Mouse (Mus musculus): ENCODE measurements around the gene Tada3. TPM values are rescaled to one million over a fixed set of nuclear protein-coding genes. Genes with fewer than 3 reads are reported as not detected.

Gene Tada3
- total RNA-seq, 2 experiments from 2014 or later: 53.4 to 56.1 TPM

DNA sequence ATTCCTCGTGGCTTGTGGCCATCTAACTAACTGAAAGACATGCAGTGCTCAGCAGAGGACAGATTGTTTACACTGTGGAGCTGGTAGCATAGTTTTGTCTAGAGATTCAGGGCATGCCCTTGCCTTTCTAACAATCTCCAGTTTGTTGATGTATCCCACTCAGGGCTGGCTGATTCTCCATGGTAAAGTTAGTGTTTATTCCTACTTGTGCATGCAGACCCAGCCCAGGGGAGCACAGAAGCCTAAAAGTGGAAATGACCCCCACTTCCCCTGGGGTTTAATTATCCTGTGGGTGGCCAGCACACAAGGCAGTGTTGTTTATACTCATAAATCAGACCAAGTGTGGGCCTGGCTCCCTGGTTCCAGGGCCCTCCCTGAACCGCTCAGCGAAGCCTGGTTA, 8.3 kb upstream of the Tada3 start:
- DNase-seq: no peak

DNA sequence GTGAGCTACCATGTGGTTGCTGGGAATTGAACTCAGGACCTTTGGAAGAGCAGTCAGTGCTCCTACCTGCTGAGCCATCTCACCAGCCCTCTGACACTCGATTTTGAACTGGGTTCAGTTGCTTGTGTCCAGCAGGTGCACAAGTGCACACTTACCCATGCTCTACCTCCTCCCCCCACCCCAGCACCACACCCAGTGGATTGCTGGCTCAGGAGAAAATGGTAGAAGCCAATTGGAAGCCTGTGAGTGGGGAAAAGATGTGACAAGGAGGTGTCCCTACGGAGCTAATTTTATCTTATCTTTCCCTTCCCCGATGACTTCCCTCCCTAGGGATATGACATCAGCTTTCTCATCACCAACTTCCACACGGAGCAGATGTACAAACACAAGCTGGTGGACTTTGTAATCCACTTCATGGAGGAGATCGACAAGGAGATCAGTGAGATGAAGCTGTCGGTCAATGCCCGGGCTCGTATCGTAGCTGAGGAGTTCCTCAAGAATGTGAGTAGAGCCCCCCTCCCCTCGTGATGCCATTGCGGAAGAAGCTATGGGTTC, 7.6 kb upstream of the Tada3 start:
- DNase-seq: no peak

DNA sequence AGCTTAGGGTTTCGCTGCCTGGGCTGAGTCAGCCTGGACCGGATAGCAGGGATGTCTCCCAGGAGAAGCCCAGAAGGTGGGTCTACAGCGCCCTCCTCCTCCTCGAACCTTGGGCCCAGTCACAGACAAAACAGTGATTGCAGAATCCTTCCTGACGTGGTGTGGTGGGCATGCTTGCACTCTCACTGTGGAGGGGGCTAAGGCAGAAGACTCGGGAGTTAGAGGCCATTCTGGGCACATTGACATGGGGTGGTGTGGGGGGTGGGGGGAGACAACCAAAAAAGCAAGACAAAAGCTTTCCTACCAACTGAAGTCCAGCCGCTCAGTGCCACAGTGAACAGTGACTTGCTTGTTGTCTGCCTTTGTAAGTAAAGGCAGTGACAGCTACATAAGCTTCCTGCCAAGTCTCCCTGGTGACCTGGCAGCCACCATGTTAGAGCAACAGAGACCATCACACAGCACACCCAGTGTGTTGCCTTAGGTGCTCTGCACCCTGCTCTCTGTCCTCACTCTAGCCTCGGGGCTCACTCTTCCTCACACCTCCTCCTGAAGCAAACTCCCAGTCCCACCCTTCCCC, 6.8 kb upstream of the Tada3 start:
- DNase-seq: no peak

DNA sequence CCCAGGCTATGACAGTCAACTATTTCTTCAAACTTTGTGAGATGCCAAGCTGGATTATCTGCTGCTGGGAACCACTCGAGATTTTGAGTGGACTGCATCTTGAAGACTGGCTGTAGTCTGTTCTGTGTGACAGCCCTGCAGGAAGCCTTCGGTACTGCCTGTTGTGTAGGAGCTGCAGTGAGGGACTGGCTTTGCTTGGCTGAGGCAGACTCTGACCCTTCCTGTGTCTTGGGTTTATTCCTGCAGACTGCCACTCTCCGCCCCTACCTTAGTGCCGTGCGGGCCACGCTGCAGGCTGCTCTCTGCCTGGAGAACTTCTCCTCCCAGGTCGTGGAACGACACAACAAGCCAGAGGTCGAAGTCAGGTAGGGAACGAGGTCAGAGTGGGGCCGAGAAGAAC, 2.8 kb upstream of the Tada3 start:
- no peak for DNase-seq

DNA sequence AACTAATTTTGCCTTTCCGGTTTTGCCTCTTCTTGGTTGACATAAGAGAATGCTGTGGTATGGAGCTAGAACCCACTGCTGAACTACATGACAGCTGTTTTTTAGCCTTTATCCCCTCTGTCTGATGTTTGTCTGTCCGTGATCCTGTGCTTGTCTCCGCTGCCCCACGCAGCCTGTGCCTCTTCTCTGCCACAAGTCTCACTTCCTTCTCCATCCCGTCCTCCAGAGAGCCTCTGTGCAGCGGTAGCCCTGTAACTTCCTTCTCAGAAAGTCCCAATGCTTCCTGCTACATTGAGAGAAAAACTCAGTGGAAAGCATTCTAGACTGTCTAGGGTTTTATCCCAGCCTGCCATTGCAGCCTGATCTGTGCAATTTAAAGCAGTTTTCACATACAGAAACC, 1.6 kb upstream of the Tada3 start:
- no peak for DNase-seq

DNA sequence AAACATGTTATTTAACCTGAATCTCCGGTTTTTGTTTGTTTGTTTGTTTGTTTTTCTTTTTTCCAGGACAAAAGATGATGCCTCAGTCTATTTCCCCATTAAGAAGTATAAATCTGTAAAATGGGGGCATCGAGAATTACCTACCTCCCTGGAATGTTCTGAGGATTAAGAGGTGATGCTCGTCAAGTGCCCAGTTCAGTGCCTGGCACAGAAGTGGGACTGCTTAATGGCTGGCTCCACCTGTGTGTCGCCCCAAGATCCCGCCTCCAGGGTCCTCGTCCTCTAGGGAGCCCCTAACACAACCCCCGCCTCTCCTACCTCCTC, 549 bp downstream of the Tada3 start:
- DNase-seq: no peak

DNA sequence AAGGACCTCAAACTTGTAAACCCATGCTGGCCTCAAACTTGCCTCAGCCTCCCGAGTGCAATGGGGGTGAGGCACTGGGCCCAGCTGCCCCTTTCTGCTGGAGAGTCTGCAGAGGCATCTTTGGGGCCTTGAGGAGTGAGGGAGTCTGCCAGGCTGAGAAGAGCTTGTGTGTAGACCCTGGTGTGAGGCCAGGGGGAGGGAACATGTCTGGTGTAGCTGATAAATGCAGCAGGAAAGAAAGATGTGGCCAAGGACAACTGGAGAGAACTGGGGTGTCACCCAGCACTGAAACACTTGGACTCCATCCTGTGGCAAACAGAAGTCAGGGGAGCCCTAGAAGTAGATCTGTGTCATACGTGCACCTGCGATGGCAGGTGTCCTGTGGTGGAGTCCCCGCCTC, 4.2 kb downstream of the Tada3 start:
- no peak for DNase-seq

DNA sequence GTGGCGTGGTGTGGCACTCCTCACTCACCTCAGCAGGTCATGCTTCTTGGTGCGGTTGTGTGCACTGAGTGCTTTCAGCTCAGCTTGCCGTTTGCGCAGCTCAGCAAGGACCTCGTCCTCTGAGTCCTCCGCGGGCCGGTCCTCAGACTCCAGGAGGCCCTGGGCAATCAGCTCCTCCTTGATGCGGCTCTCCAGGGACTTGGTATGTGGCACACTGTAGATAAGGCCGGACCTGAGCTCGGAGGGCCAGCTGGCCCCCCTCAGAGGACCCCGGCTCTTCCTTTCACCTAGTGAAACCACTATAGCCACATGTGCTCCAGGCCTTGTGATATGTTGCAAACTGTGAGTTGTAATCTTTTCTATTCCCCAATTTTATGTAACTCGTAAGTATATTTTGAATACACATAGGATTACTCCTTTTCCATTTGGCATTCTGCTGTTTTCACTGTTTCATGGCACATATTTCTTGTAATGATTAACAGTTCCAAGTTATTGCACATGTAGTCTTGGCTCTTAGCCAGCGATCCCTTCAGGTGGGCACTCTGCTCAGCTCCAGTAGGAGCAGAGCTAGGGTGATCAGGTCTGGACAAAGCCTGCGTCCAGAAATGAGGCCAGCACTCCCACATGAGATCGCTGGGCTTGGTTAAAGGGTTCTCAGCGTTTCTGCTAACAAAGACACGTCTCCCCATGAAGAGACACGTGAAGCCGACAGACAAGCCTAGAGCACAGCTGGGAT, 7.3 kb downstream of the Tada3 start:
- no peak for DNase-seq

DNA sequence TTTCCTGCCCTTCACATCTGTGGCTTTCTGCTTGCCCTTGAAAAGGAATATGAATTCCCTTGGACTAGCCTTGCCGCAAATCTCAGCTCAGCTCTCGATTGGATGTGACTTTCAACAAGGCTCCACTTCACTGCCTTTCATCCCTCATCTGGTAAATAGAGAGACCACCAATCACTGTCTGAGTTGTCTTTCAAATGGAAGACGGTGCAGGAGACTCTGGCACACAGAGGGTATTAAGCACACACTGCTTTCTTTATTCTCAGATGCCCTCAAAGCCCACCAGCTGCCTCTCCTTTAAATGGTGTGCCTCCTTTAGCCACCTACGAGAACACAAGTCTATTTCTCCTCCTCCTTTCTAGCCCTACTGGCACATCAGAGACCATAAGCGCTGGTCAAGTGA, 9.1 kb downstream of the Tada3 start:
- no peak for DNase-seq

DNA sequence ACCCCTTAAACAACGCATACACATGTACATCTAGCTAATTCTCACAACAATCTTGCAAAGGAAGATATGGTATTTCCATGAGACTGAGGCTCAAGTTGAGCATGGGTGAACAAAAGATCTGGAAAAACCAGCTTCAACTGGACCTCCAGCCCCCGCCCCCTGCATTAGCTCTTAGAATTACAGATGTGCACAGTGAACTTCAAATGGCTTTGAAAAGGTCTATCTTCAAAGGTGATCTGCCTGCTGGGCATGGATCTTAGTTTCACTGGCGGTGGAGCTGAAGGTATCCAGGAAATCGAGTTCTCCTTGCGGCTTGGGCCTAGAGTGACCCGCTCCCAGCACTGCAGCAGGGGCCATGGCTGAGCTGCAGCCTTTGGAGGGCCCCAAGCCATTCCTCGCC, 9.6 kb downstream of the Tada3 start:
- DNase-seq: no peak

DNA sequence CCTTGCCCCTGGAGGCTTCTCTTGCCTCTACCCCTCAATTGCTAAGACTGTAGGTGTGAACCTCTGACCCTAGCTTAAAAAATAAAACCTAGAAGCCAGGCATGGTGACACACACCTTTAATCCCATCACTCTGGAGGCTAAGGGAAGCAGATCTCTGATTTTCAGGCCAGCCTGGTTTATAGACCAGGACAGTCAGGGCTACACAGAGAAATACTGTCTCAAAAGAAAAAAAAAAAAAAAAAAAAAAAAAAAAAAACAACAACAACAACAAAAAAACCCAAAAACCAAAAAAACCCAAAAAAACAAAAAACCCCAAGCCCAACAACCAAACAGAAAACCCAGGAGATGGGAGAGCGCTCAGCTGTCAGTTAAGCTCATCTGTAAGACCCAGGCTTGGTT, 10.1 kb downstream of the Tada3 start:
- DNase-seq: no peak

DNA sequence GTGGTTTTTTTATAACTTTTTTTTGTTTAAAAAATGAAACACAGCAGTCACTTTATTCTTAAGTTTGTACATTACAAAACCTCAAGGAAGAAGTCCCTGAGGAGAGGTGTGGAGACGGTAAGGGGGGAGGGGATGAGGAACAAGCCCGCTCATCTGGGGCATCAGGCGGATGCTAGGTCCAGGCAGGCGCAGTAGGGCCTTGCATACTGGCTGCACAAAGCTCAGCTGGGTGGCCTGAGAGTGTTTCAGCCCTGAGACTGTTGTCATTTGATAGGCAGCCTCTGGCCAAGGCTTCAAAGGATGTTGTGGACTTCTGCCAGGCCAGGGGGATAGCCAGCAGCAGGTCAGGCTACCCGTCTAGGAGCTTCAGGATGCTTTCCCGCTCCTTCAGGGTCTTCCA, 11.0 kb downstream of the Tada3 start:
- no peak for DNase-seq

DNA sequence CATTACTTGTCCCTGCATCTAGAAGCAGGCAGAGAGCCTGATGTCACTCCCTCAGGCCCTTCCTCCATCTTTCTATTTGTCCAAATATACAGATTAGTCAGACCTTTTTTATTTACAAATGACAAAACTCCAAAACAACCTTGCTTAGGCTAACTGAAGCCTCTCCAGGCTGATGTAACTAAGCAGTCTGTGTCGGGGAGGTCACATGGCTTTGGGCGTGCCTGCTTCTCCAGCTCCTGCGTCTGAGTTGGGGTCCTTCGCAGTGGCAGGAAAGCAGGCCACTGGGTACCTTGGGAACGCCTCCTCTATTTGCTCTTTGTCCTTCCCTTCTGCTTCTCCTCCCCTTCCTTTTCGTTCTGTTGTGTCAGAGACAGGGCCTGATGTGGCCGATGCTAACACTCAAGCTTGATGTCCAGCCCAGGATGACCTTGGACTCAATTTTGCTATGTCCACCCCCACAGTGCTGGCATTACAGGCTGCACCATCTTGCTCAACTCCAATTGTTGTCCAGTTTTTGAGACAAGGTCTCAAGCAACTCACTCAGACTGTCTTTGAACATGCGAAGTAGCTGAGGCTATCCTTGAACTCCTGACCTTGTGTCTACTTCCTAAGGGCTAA, 13.1 kb downstream of the Tada3 start:
- DNase-seq: no peak

DNA sequence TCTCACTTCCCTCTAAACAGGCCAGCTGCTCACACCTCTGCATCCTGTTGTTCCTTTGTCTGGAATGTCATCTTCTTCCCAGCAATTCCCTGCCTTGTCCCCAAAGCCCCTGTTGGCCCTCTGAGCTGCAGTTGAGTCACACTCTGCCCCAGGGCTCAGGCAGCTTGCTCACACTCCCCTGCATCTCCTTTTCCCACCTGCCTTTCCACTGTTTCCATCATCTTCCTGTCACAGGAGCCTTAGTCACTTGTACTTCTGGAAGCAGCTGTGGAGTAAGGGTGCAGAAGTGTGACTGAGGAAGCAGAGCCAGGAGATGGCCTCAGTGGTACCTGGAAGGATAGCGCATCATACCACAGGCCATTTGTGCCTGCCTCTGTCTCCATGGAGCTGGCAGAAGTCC, 15.4 kb downstream of the Tada3 start:
- DNase-seq: no peak

DNA sequence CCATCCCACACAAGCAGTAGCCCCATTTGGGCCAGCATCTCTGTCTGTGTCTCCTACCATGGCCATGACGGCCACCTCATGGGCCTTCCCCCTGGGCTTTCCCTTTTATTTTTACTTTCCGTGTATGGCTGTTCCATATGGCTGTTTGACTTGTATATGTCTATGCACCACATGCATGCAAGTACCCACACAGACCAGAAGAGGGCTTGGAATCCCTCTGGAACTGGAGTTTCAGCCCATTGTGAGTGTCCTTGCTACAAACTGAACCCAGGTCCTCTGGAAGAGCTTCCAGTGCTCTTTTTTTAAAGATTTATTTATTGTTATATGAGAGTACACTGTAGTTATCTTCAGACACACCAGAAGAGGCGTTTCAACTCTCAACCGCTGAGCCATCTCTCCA, 16.2 kb downstream of the Tada3 start:
- DNase-seq: no peak

DNA sequence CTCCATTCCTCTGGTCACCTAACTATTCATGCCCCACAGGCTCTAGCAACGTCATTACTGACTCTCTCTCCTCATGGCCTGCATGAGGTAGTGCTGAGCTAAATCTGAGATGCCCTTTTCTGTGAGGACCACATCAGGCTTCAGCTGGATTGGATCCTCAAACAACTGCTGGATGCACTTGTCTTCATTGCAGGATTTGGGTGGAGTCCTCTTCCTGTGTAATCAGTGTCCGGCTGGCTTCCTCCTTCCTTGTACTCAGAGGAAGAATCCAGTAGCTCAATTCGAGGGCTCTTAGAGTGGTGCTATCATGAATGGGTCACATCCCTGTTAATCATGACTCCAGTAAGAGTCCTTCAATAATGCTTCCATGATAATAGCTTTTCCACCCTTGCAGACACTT, 24.0 kb downstream of the Tada3 start:
- DNase-seq: no peak

DNA sequence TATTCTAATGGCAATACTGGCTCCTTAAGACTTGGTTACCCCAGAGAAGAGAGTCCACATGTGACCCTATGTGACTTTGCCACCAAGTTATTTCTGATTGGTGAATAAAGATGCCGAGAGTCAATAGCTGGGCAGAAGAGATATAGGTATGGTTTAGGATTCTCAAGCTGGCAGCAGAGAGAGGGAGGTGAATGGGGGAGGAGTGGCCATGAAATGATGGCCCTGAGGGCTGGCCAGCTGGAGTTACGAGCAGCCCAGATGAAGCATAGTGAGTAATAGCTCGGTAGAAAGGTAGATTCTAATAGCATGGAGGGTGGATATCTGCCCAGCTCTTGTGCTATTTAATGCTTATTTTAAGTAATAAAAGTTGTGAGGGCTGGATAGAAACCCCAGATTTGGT, 24.9 kb downstream of the Tada3 start:
- DNase-seq: no peak

DNA sequence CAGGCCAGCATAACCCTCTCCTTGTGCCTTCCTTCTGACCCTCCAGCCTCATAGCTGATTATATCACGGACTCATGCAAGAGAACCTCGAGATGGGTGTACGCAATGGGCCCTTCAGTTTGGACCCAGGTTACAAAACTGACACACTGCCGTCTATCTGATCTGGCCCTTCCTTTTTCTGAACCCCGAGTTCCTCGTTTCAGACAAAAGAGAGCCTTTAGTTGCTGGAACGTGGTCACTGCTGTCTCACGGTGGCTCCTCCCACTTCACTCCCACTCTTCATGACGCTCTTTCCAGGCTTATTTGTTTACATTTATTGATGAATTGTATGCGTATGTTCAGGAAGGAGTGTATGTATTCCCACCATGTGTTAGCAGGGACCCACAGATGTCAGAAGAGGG, 26.0 kb downstream of the Tada3 start:
- DNase-seq: no peak

DNA sequence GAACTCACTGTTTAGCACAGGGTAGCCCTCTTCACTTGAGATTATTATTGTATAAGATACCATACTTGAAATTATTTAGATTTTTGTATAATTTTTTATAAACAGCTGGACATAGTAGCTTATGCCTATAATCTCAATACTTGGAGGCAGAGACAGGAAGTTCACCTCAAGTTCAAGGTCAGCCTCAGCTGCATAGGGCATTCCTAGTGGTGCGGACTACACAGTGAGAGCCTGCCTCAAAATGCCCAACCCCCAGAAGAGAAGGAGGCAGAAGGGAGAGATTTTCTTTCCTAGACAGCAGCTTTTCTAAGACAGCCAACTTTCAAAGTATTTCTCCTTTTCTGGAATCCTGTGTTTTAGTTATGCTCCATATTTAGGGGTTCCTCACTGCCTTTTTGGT, 26.5 kb downstream of the Tada3 start:
- DNase-seq: no peak

DNA sequence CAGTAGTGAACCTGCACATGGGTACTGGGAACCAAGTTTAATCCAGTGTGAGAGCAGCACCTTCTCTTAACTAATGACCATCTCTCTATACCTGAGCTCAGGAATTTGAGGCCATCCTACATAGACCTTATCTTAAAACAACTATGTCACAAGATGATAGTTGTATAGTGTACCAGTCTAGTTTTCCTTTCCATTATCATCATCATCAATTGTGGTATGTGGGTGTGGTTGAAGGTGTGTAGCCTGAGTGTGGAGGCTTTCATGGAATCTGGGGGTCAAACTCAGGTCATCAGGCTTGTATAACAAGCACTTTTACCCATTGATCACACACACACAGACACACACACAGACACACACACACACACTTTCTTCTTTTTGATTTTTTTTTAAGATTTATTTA, 27.1 kb downstream of the Tada3 start:
- DNase-seq: no peak

DNA sequence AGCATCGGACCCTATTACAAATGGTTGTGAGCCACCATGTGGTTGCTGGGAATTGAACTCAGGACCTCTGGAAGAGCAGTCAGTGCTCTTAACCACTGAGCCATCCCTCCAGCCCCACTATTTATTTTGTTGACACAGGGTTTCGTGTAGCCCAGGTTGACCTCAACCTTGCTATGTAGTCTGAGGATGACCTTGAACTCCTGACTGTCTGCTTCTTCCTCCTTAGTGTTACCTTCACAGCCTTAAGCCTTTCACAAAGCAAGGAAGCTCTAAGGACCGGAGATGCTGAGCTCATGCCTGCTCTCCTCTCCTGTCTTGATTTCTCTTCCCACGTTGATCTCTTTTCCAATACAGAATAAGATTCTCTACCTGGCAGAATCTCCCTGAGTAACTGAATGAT, 30.8 kb downstream of the Tada3 start:
- no peak for DNase-seq

DNA sequence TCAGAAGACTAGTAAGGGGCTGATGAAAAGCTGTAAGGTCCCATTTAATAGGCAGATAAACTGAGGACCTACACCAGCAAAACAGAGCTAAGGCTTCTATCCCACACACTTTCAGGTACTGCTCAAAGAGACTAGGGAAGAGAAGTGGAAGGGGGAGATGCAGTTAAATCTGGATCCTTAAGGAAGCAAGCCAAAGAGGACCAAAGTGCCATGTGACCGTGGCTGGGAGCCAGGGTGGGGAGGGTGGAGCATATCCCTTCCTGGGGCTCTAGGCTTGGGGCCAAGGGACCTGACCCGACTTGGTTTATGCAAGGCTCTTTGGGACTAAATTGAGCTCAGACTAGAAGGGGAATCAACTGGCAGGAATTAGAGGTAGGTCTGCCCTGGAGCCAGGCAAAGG, 33.4 kb downstream of the Tada3 start:
- DNase-seq: no peak

DNA sequence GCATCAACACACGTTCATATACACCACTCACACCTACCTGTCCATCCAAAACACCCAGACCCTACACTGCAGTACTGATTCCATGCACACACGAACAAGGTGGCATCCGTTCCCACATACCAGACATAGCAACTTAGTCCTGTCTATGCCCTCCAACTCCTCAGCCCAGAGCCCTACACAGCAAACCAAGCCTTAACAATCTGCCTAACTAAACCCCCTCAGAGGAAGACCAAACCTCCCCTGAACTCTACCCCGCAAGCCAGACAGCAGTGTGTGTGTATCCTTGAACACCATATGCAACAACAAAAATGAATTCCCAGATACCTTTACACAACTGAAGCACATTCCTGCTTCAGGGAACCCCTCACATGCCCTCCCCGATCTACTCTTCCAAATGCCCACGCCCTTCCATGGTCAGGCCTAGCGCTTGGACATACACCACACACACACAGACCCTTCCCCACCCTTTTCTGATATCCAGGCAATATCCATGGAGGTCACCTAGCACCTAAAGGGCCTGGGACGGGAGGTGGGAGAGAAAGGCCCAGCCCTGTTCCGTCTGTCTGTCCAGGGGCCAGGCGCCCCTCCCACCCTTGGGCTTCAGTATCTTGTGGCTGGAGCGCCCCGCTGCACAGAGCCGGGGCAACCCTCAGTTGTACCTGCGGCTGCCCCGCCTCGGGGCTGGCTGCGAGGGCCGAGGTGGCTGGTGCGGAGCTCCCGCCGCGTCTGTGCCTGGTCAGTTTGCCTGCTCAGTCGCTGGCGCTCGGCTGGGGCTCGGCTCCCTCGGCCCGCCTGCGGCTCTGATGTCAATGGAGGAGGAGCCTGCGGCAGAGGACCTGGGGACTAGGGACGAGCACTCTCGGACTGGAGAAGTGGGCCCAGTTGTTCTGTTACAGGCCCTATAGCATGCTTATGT, 34.2 kb downstream of the Tada3 start, which contains the start of gene Camk1:
Gene Camk1 (minus strand): TSS at position 808 of the 916 bp plus-strand sequence.
- DNase-seq: peak; percentile 65 to 72

Data from layer of hippocampus, postnatal 36 days (tissue).